Mouse (Mus musculus) testis, adult 10 weeks (tissue): ENCODE data around the gene Fastk. TPM values are rescaled to one million over a fixed set of nuclear protein-coding genes. Genes with fewer than 3 reads are reported as not detected.

Source experiments
- polyA plus RNA-seq: library from polyadenylated mRNA; stranded (reverse); fragments of 350-450 nt; fragmentation: Illumina TruSeq; extraction: RNeasy Lipid Tissue Mini Kit (QIAGEN cat#74804); gene quantifications from one replicate; pipeline ENCODE4 v1.2.3, GENCODE M21; 2014; ENCODE audit warnings: low read depth, low replicate concordance

Gene Fastk
- 4.1 TPM for polyA plus RNA-seq

GRCm38 (mm10) chr5:24444746-24445427 lies at the start of gene Fastk:
Gene Fastk, minus strand, starts transcription at chr5:24445287.

GRCm38 (mm10) chr5:24452030-24452690 lies 7.1 kb upstream of the Fastk start, which contains the start of gene Agap3:
Gene Agap3, plus strand, starts transcription at chr5:24452177.

GRCm38 (mm10) chr5:24447624-24448298 lies 2.7 kb upstream of the Fastk start, which contains the start of gene Tmub1:
Gene Tmub1, minus strand, starts transcription at chr5:24447854.

GRCm38 (mm10) chr5:24423129-24424003 lies 21.7 kb downstream of the Fastk start, which contains the start of the genes Cdk5 and Slc4a2:
Gene Cdk5, minus strand, starts transcription at chr5:24423530.
Gene Slc4a2, plus strand, starts transcription at chr5:24423837.

GRCm38 (mm10) chr5:24413042-24413693 lies 31.9 kb downstream of the Fastk start, which contains the start of gene Asic3:
Gene Asic3, plus strand, starts transcription at chr5:24413392.

GRCm38 (mm10) chr5:24393392-24393997 lies 51.6 kb downstream of the Fastk start, which contains the start of gene Abcb8:
Gene Abcb8, plus strand, starts transcription at chr5:24393663.

GRCm38 (mm10) chr5:24391864-24392263 lies 53.2 kb downstream of the Fastk start, which contains the start of gene Atg9b:
Gene Atg9b, minus strand, starts transcription at chr5:24392143.

Other genes with a start within 250 kb of the Fastk start
- gene Kcnh2, start 93.7 kb downstream of the Fastk start, polyA plus RNA-seq = 0.32 TPM
- gene Nos3, start 80.5 kb downstream of the Fastk start, polyA plus RNA-seq = 0.24 TPM
- gene Atg9b, start 53.1 kb downstream of the Fastk start, polyA plus RNA-seq = 0.13 TPM
- gene Abcb8, start 51.6 kb downstream of the Fastk start, polyA plus RNA-seq = 2.8 TPM
- 0.17 TPM for gene Asic3, start 31.9 kb downstream of the Fastk start, polyA plus RNA-seq
- 15.1 TPM for gene Cdk5, start 21.8 kb downstream of the Fastk start, polyA plus RNA-seq
- gene Slc4a2, start 21.4 kb downstream of the Fastk start, polyA plus RNA-seq = 4.1 TPM
- gene Tmub1, start 2.6 kb upstream of the Fastk start, polyA plus RNA-seq = 0.14 TPM
- 1.8 TPM for gene Agap3, start 6.9 kb upstream of the Fastk start, polyA plus RNA-seq
- gene Gbx1, start 81.9 kb upstream of the Fastk start, polyA plus RNA-seq = 0.07 TPM
- gene Asb10, start 95.7 kb upstream of the Fastk start, polyA plus RNA-seq = not detected
- gene 4931409K22Rik, start 111.5 kb upstream of the Fastk start, polyA plus RNA-seq = 88.2 TPM
- gene Abcf2, start 132.2 kb upstream of the Fastk start, polyA plus RNA-seq = 67.3 TPM
- gene Chpf2, start 141.5 kb upstream of the Fastk start, polyA plus RNA-seq = 0.48 TPM
- 1.3 TPM for gene Smarcd3, start 179.1 kb upstream of the Fastk start, polyA plus RNA-seq
- gene Nub1, start 240.2 kb upstream of the Fastk start, polyA plus RNA-seq = 51.6 TPM